Mouse (Mus musculus) intestine, embryonic 14.5 days (tissue): ENCODE data around the gene Mrnip. TPM values are rescaled to one million over a fixed set of nuclear protein-coding genes. Genes with fewer than 3 reads are reported as not detected.

Experiments
- ATAC-seq: fragments of 200-750 bp; cut with Nextera tagmentation; replicated peaks from 2 replicates; pipeline ENCODE4 v1.8.0; 2017; ENCODE audit warnings: low read depth, moderate number of reproducible peaks, moderate TSS enrichment, moderate library complexity; ENCODE audit not compliant: low FRiP score, low TSS enrichment
- DNase-seq: peaks from one replicate; pipeline ENCODE4 v3.0.0-alpha.2; 2018; ENCODE audit warnings: low spot score
- H3K27ac ChIP-seq: fragments of 300-500 bp; sonication (generic); 2 replicates; pipeline ENCODE4 v1.5.1; 2014; ENCODE audit warnings: low read depth, mild to moderate bottlenecking, control low read depth
- H3K27me3 ChIP-seq: fragments of 300-500 bp; sonication (generic); replicated peaks from 2 replicates; pipeline ENCODE4 v1.6.1; 2014; ENCODE audit warnings: low read length, control low read depth; ENCODE audit not compliant: control insufficient read depth, insufficient read depth
- H3K36me3 ChIP-seq: fragments of 300-500 bp; sonication (generic); 2 replicates; pipeline ENCODE4 v1.6.1; 2014; ENCODE audit warnings: low read length, control low read depth; ENCODE audit not compliant: control insufficient read depth, insufficient read depth
- H3K4me1 ChIP-seq: fragments of 300-500 bp; sonication (generic); replicated peaks from 2 replicates; pipeline ENCODE4 v1.6.1; 2014; ENCODE audit warnings: low read length, control low read depth, mixed read lengths; ENCODE audit not compliant: control insufficient read depth, insufficient read depth
- H3K4me2 ChIP-seq: fragments of 300-500 bp; sonication (generic); 2 replicates; pipeline ENCODE4 v1.6.1; 2014; ENCODE audit warnings: low read length
- H3K4me3 ChIP-seq: fragments of 300-500 bp; sonication (generic); 2 replicates; pipeline ENCODE4 v1.5.1; 2014; ENCODE audit warnings: low read depth, low read length, control low read depth, mixed read lengths
- H3K9ac ChIP-seq: fragments of 300-500 bp; sonication (generic); 2 replicates; pipeline ENCODE4 v1.6.1; 2014; ENCODE audit warnings: mild to moderate bottlenecking, low read length
- H3K9me3 ChIP-seq: fragments of 300-500 bp; sonication (generic); 2 replicates; pipeline ENCODE4 v1.6.1; 2016; ENCODE audit warnings: low read length, control low read depth; ENCODE audit not compliant: control insufficient read depth
- WGBS: fragments of 180-500 bp; shearing (Covaris S2); extraction: QIAGEN DNeasy Blood & Tissue Kit; methylation state at CpG from one replicate; pipeline ENCODE4 v1.1.7; 2014; 5-methylcytosine and 5-hydroxymethylcytosine counted together
- polyA plus RNA-seq: library from polyadenylated mRNA; unstranded; fragments of >200 nt; fragmentation: Nextera tagmentation; extraction: Ambion mirVana; gene quantifications from 2 replicates; pipeline ENCODE4 v1.2.1, GENCODE M21; 2014

The Mrnip gene
- polyA plus RNA-seq, 1 experiment from 2014 or later: 15.6 TPM

DNA sequence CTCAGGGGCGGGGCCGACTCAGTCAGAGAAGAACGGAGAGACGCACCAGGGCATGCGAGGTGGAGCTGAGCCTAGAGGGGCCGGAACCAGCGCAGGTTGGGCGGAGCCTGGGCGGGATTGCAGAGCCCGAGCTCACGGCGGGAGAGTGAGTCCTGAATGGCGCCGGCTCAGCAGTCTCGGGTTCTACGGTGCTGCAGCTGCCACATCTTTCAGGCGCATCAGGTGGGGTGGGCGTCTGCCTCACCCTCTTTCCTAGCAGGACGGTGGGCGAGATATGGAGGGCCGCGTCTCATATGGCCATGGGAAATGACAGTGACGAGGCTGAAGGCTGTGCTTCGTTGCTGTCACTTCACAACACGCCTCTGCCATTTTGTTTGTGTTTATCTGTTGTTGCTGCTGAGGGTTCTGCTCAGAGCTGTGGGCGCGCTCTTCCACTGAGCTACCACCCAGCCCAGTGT, 515 bp downstream of the Mrnip start:
- ATAC-seq: peak; percentile 100
- peak overlapping the region; percentile 54; the same call in 1 of the 2 replicates for H3K27ac ChIP-seq
- H3K4me1 ChIP-seq: peaks cover 6% of the 10 kb centered on the region
- peak overlapping the region; percentile 78 for H3K9ac ChIP-seq
- peak; percentile 100 for DNase-seq
- peak overlapping the region; percentile 82 for H3K4me3 ChIP-seq
- peak overlapping the region; percentile 84 for H3K4me2 ChIP-seq
- no peaks in the 10 kb centered on the region for H3K27me3 ChIP-seq
- no peaks in the 10 kb centered on the region for H3K9me3 ChIP-seq
- peaks cover 19% of the 10 kb centered on the region for H3K36me3 ChIP-seq
- under 1% methylated on average over 27 of the region's 27 CpGs for WGBS

DNA sequence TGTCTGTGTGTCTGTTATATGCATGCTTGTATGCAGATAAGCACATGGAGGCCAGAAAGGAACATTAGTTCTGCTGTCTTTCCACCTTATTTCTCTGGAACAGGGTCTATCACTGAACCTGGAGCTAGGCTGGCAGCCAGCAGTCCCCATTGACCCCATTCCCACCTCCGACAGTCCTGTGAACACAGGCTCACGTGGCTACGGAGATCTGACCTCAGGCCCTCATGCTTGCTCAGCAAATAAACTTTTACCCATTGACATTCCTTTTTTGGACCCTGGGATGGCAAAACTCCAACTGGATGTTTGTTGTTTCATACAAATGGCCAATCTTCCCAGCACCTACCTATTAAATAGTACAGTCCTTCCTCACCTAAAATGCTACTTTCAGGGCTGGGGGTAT, 2.1 kb downstream of the Mrnip start:
- H3K4me2 ChIP-seq: no peak overlapping the region
- DNase-seq: no peak
- 65% methylated on average over 3 of the region's 3 CpGs for WGBS
- no peak overlapping the region for H3K27ac ChIP-seq
- no peaks in the 10 kb centered on the region for H3K27me3 ChIP-seq
- no peaks in the 10 kb centered on the region for H3K9me3 ChIP-seq
- peaks cover 6% of the 10 kb centered on the region for H3K4me1 ChIP-seq
- no peak overlapping the region for H3K4me3 ChIP-seq
- no peak for ATAC-seq
- peaks cover 8% of the 10 kb centered on the region for H3K36me3 ChIP-seq
- H3K9ac ChIP-seq: no peak overlapping the region

DNA sequence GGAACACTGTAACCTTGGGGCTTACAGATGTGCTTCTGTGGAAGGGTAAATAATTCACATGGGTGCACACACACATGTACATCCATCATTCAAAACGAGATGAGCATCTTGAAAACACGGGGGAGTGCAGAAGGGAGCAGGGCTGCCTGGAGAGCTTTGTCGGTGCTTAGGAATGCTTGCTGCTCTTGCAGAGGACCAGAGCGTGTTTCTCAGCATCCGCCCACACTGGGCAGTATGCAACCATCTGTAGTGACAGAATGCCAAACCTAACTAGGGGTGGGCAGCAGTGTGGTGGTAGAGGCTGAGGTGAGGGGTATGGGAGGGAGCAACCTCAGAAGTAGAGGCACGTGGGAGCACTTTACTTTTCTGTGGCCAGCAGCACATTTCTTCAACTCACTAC, 2.9 kb downstream of the Mrnip start:
- Histone ChIP-seq H3K9me3 (no peaks in the 10 kb centered on the region), H3K4me2 (no peak overlapping the region), H3K27ac (no peak overlapping the region), H3K36me3 (peaks cover under 1% of the 10 kb centered on the region; the same call in 1 of the 2 replicates), H3K9ac (no peak overlapping the region), H3K27me3 (no peaks in the 10 kb centered on the region), H3K4me1 (peaks cover 6% of the 10 kb centered on the region), H3K4me3 (no peak overlapping the region)
- no peak for DNase-seq
- no peak for ATAC-seq
- WGBS: 71% methylated on average over 6 of the region's 6 CpGs

DNA sequence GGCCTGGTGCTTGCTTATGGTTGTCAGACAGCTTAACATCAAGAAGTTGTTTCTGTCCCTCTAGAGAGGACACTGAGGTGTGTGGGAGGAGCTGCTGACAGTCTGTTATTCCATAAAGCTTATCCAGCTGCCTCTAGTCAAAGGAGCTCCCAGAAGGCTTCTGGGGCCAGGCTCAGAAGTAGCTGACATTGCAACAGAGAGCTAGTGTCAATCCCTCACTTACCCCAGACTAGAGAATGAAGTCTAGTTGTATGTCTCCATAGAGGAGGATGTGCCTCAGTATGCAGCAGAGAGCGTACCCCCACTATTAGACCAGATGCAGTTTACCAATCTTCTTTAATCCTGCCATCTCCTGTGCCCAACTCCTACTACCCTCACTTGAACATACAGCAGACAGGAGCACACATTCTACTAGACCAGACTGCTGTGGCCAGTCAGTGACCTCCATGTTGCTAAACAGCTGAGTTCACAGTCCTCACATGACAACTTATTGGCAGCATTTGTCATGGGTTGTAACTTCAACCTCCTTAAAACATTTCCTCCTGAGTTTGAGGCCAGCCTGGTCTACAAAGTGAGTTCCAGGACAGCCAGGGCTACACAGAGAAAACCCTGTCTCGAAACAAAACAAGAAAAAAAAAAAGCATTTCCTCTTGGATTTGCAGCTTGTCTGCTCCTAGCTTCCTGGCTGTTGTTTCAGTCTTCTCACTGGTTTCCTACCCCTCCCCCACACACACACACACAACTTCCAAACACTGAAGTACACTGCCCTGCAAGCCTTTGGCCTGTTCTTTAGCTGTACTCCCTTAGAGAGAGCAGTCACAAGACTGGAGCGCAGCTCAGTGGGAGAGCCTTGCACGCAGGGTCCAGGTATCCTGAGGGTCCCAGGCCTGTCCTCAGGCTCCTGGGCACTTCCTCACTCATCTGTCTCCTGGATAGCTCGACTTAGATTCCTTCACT, 4.6 kb downstream of the Mrnip start:
- Histone ChIP-seq H3K27me3 (no peaks in the 10 kb centered on the region), H3K9me3 (no peaks in the 10 kb centered on the region), H3K9ac (no peak overlapping the region), H3K4me2 (no peak overlapping the region), H3K27ac (no peak overlapping the region), H3K4me3 (no peak overlapping the region), H3K36me3 (no peaks in the 10 kb centered on the region; the same call in 1 of the 2 replicates), H3K4me1 (peaks cover 6% of the 10 kb centered on the region)
- 73% methylated on average over 5 of the region's 5 CpGs for WGBS
- ATAC-seq: no peak
- DNase-seq: no peak

DNA sequence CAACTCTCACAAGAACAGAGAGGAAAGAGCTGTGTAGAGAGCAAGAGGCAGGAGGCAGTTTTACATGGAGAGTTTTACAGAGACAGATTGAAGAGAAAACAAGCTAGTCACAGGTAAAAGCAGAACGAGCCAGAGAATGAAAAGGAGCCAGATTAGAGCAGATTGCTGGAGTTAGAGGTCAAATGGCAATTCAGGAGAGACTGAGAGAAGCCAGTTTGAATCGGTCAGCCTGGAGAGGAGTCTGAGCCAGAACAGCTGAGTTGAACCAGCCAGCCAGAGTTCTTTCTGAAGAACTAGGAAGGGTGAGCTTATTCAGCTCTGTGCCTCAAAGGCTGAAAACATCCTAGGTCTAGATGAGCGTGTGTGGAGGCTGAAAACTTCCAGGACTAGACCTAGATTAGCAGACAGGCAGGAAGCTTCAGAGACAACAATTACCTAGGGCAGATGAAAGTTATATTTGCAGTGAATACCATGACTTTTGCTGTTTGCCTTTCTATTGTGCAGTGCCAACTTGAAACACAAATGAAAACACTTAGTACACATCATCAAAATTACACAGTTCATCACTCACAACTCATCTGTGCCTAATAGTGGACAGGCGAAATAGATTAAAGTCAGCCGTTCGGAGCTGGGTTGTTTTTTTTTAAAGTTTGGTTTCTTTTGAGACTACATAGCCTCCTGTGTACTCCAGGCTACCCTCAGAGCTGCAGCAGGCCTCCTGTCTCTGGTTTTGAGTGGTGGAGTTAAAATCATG, 6.4 kb downstream of the Mrnip start:
- H3K27ac ChIP-seq: no peak overlapping the region
- H3K4me1 ChIP-seq: peaks cover under 1% of the 10 kb centered on the region
- H3K27me3 ChIP-seq: no peaks in the 10 kb centered on the region
- H3K9me3 ChIP-seq: no peaks in the 10 kb centered on the region
- no peak for DNase-seq
- H3K9ac ChIP-seq: no peak overlapping the region
- 77% methylated on average over 6 of the region's 6 CpGs for WGBS
- no peak overlapping the region for H3K4me2 ChIP-seq
- no peak for ATAC-seq
- H3K36me3 ChIP-seq: no peaks in the 10 kb centered on the region; the same call in 1 of the 2 replicates
- no peak overlapping the region for H3K4me3 ChIP-seq

DNA sequence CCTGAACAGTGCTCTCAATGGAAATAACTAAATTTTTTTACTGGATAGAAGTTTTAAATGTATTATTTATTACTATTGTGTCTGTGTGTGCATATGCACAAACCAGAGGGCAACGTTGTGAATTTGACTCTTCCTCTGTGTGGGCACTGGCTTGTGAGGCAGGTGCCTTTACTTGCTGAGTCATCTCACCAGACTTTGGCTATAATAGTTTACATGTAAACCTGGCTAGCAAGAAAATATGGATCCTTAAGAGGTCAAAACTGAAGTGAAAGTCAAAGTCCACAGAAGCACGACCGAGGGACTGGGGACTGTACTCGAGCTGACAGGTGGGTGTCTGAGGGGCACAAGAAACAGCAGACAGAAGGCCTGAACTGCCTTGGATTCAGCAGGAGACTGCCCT, 8.5 kb downstream of the Mrnip start:
- no peaks in the 10 kb centered on the region; the same call in 1 of the 2 replicates for H3K36me3 ChIP-seq
- ATAC-seq (no peak), DNase-seq (no peak)
- no peaks in the 10 kb centered on the region for H3K4me1 ChIP-seq
- no peak overlapping the region for H3K9ac ChIP-seq
- no peak overlapping the region for H3K27ac ChIP-seq
- WGBS: 84% methylated on average over 4 of the region's 4 CpGs
- H3K27me3 ChIP-seq: no peaks in the 10 kb centered on the region
- no peaks in the 10 kb centered on the region for H3K9me3 ChIP-seq
- H3K4me2 ChIP-seq: no peak overlapping the region
- no peak overlapping the region for H3K4me3 ChIP-seq

DNA sequence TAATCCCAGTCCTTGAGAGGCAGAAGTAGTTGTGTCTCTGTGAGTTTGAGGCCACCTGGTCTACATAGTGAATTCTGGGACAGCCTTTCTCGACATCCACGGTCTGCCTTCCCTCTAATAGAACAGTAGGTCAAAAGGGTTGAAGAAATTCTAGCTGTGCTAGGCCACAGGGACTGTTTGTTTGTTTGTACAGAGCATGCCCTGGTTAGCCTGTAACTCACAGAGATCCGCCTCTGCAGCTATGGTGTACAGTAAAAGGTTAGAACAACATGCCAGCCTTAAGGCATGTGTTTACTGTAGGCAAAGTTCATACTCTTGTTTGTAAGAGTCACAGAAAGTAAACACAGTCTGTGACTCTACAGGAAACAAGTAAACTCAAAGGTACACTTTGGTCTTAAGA, 10.5 kb downstream of the Mrnip start:
- Histone ChIP-seq H3K9me3 (no peaks in the 10 kb centered on the region), H3K4me2 (no peak overlapping the region), H3K9ac (no peak overlapping the region), H3K4me1 (0 out of 2 replicates have a peak, but pooled peaks cover 3% of the 10 kb centered on the region), H3K27me3 (no peaks in the 10 kb centered on the region), H3K27ac (no peak overlapping the region), H3K36me3 (no peaks in the 10 kb centered on the region; the same call in 1 of the 2 replicates), H3K4me3 (no peak overlapping the region)
- no peak for DNase-seq
- ATAC-seq: no peak
- 83% methylated on average over 3 of the region's 3 CpGs for whole genome bisulfite sequencing

DNA sequence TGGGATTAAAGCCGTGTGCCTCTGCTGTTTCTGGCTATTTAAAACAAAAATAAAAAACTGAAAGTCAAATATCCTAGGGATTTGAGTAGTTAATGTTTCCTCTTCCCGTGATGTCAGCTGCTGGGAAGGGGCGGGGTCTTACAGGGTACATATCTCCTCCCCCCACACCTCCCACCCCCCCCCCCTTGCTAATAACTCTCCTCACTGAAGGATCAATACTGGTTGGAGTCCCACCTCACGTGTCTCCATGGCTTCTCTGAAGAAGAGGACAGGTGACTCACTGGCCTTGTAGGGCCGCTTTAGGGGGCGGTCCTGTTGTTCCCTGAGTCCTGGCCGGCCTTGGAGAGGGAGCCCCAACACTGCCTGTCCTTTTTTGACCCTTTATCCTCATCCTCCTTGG, 14.4 kb downstream of the Mrnip start:
- ATAC-seq (no peak), DNase-seq (no peak)
- H3K27ac ChIP-seq: no peak overlapping the region
- H3K4me3 ChIP-seq: no peak overlapping the region
- H3K4me1 ChIP-seq: 0 out of 2 replicates have a peak, but pooled peaks cover 3% of the 10 kb centered on the region
- no peak overlapping the region for H3K4me2 ChIP-seq
- H3K9me3 ChIP-seq: no peaks in the 10 kb centered on the region
- H3K27me3 ChIP-seq: no peaks in the 10 kb centered on the region
- WGBS: 67% methylated on average over 7 of the region's 7 CpGs
- H3K36me3 ChIP-seq: no peaks in the 10 kb centered on the region
- H3K9ac ChIP-seq: no peak overlapping the region
